ENCODE assay signal across 8 mouse cellular contexts in genomic region chr16:93833551-93833950, GRCm38 (mm10). TPM values are rescaled to one million over a fixed set of nuclear protein-coding genes. Genes with fewer than 3 reads are reported as not detected.
DNase-seq lines count a peak whose midpoint lies in the region; ATAC-seq lines count a peak whose summit lies in the region.

No protein-coding gene starts in this region.

- peak overlapping the region; percentile 77 for H3K4me2 ChIP-seq in forebrain, embryonic 12.5 days
- peak overlapping the region; percentile 83 for H3K4me2 ChIP-seq in liver, embryonic 13.5 days

- 94% methylated on average over 6 of the region's 6 CpGs for WGBS in forebrain, embryonic 12.5 days
- 66% methylated on average over 6 of the region's 6 CpGs for WGBS in liver, embryonic 13.5 days (ENCODE audit: insufficient replicate concordance)

- H3K27me3 ChIP-seq in forebrain, embryonic 12.5 days: 0 out of 2 replicates have a peak, but pooled peaks cover 4% of the 10 kb centered on the region
- H3K27me3 ChIP-seq in liver, embryonic 13.5 days: no peaks in the 10 kb centered on the region

- H3K27ac ChIP-seq in forebrain, embryonic 12.5 days: no peak overlapping the region
- peak overlapping the region; percentile 96; the same call in 1 of the 2 replicates for H3K27ac ChIP-seq in liver, embryonic 13.5 days

- H3K4me1 ChIP-seq in forebrain, embryonic 12.5 days: peaks cover 13% of the 10 kb centered on the region
- H3K4me1 ChIP-seq in liver, embryonic 13.5 days (replicated peaks): peaks cover 41% of the 10 kb centered on the region

- H3K4me3 ChIP-seq in forebrain, embryonic 12.5 days (replicated peaks): peak overlapping the region; percentile 98
- peak overlapping the region; percentile 98 for H3K4me3 ChIP-seq in liver, embryonic 13.5 days (replicated peaks)

- peak; percentile 33 to 48 for DNase-seq in adrenal gland, postnatal 36 days
- no peak for DNase-seq in adrenal gland, adult 18-20 months (ENCODE audit: low spot score in 2 of 2)
- DNase-seq in 3134 (ENCODE audit: extremely low read depth, insufficient read length, low spot score): peak; percentile 59
- no peak for DNase-seq in liver, embryonic 13.5 days
- no peak for DNase-seq in frontal cortex, postnatal 10 days (ENCODE audit: low spot score in 2 of 2)
- no peak for DNase-seq in embryo, embryonic 11 days
- no peak for DNase-seq in layer of hippocampus, postnatal 36 days

- H3K36me3 ChIP-seq in forebrain, embryonic 12.5 days (replicated peaks): no peaks in the 10 kb centered on the region; the same call in 1 of the 2 replicates
- peaks cover 5% of the 10 kb centered on the region; the same call in 1 of the 2 replicates for H3K36me3 ChIP-seq in liver, embryonic 13.5 days

- ATAC-seq in forebrain, embryonic 12.5 days (ENCODE audit: low FRiP score): no peak
- ATAC-seq in liver, embryonic 13.5 days (ENCODE audit: low read depth): no peak

- no peaks in the 10 kb centered on the region for H3K9me3 ChIP-seq in forebrain, embryonic 12.5 days
- H3K9me3 ChIP-seq in liver, embryonic 13.5 days (replicated peaks): no peaks in the 10 kb centered on the region

- H3K9ac ChIP-seq in forebrain, embryonic 12.5 days: no peak overlapping the region
- H3K9ac ChIP-seq in liver, embryonic 13.5 days: peak overlapping the region; percentile 99

RNA-seq across cellular contexts. Expression of gene Morc3, which starts 1.6 kb away (rescaled TPM):
- 10 to 100 TPM; 28.9 to 44.8 TPM for total RNA-seq in adrenal gland, postnatal 36 days (2021)
- 10 to 100 TPM; 25.1 to 30.3 TPM for total RNA-seq in adrenal gland, adult 18-20 months (2021)
- 33.6 and 34.6 TPM in 2 replicates for polyA plus RNA-seq in forebrain, embryonic 12.5 days (2016; fragmentation: Nextera tagmentation; extraction: Ambion mirVana)
- polyA plus RNA-seq in liver, embryonic 13.5 days (2015; fragmentation: Nextera tagmentation; extraction: Ambion mirVana): 19.1 and 22.3 TPM in 2 replicates
- total RNA-seq in layer of hippocampus, postnatal 36 days (2021): 10 to 100 TPM; 30.4 to 31.2 TPM

RNA-seq across cellular contexts. Expression of gene Chaf1b, which starts 50.1 kb away (rescaled TPM):
- 1 to 10 TPM; 3.0 to 3.9 TPM for total RNA-seq in adrenal gland, postnatal 36 days (2021)
- 1 to 10 TPM; 1.5 to 2.1 TPM for total RNA-seq in adrenal gland, adult 18-20 months (2021)
- polyA plus RNA-seq in forebrain, embryonic 12.5 days (2016; fragmentation: Nextera tagmentation; extraction: Ambion mirVana): 92.4 and 93.4 TPM in 2 replicates
- polyA plus RNA-seq in liver, embryonic 13.5 days (2015; fragmentation: Nextera tagmentation; extraction: Ambion mirVana): 58.1 and 65.6 TPM in 2 replicates
- under 1 TPM; 0.47 to 0.53 TPM for total RNA-seq in layer of hippocampus, postnatal 36 days (2021)

Comparison
In these comparisons a context has a peak if more than half of its experiments do, and no peak if none do; other contexts are left out.
1. DNase-seq: peak in adrenal gland, postnatal 36 days (2 of 2) and 3134 (single experiment); none in adrenal gland, adult 18-20 months (0 of 2), liver, embryonic 13.5 days (single experiment), frontal cortex, postnatal 10 days (0 of 2), embryo, embryonic 11 days (single experiment) and layer of hippocampus, postnatal 36 days (0 of 2).